Mouse (Mus musculus) T-cell, adult 2 months (primary cell): ENCODE data around the gene Gm11627.
"Not testable (repeated sequence)": the region's sequence is repeated elsewhere in the genome, so short reads cannot be mapped to it uniquely, and the experiment has no call there.

Experiments
- DNase-seq: peaks from one replicate; pipeline ENCODE4 v3.0.0; 2022; ENCODE audit warnings: low spot score

The Gm11627 gene

DNA sequence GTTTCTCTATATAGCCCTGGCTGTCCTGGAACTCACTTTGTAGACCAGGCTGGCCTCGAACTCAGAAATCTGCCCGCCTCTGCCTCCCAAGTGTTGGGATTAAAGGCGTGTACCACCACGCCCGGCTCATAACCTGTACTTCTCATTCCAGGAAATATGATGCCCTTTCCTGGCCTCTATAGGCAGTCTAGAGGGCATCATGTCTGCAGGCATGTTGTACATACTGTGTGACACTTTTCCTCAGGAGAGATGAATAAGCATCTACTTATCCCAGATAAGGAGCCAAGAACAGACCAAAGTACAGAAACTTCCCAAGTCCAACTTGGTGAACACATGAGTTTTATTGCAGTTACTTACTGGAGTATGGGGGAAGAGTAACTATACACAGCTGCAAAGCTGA is 20.6 kb downstream of the Gm11627 start:
- DNase-seq = no peak

DNA sequence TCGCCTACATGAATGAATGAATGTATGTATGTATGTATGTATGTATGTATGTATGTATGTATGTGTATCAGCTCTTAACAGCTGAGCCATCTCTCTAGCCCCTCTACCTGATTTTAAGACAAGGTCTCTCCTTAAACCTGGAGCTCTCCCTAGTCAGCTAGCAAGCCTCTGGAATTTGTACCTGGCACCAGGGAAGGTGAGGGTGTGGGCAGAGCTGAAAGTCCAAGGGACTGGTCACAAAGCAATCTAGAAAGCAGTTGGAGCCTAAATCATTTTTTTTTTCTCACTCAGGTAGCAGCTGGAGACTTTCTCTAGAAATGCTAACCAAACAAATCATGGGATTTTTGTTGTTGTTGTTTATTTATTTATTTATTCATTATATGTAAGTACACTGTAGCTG is 21.9 kb downstream of the Gm11627 start:
- no peak for DNase-seq

DNA sequence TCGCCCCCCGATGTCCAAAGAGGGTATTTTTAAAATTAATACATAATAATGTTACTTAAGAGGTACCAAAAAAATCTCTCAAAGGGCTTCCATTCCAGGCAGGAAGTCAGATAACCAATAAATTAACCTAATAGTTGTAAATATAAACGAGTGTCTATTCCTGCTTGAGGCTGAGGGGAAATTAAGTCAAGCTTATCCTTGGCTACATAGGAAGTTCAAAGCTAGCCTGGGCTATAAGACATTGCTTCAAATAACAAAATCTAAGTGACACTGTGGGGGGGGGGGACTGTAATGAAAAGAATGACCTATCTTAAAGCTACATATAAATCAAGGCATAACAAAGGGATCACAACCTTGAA is 22.6 kb downstream of the Gm11627 start:
- DNase-seq = no peak

DNA sequence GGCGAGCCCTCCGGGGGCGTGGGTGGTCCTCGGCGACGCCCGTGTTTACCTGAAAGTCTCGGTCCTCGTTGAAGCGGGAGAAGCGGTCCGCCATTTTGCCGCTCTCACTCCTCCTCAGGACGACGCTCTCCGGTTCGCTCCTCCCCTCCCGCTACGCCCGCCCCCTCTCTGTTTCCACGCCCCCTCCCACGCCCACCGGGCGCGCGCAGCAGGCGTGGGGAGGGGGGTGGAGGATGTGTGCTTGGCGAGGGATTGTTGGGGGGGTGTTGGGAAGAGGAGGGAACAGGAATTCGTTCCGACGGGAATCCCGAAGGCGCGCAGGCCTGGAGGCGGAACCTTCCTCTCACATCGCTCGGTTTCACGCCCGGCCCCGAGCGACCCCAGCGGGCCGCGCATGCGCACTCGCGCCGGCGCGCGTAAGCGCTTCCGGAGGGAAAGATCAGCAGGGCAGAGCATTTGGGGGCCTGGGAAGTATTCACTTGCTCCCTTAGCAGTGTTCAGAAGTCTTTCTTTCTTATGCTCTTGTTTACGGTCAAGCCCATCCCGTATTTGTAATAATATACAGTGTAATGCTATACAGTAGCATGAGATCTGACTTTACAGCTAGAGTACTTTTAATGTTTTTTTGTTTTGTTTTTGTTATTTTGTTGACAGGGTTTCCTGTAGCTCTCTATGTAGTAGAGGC is 23.1 kb downstream of the Gm11627 start, which contains the start of gene Gpatch8:
Gene Gpatch8, minus strand, starts transcription at position 362 of the 685 bp plus-strand sequence.
- peak; percentile 87 for DNase-seq

DNA sequence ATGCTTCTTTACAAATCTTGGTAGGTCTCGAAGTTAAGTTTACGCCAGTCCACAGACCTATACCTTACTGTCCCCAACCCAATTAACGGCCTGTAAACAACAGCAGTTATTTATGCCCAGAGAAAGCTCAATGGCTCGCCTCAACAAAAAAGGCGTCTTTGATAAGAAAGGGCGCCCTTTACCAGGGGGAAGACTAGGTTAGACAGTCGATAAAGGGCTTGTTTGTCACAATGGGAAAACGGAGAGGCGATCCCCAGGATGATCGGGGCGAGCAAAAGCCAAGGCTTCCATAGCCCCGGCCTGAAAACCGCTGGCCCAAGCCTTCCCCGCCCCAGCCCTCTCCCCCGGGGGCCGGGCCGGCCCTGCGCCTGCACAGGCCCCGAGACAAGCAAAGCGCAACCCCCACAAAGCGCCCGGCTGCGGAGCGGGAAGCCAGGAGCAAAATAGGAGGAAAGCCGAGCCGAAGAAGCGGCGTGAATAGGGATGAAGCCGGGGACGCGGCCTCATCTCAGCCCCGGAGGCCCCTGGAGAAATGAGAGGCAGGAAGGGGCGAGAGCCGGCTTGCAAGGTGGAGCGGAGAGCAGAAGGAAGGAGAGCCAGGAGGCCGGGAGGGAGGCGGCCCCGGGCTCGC is 23.7 kb downstream of the Gm11627 start:
- DNase-seq = no peak

DNA sequence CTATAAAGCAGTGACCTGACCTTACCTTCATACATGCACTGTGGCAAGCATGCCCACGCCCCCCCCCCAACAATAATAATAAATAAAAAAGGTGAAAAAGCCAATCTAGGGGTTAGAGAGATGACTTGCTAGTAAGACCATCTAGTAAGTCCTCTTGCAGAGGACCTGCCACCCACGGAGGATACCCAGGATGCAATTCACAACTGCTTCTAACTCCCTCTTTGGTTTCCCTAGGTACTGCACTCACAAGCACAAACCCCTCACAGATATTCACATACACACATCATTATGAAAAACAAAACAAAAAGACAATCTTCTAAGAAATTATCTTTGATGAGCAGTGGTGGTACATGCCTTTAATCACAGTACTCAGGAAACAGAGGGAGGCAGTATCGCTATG is 27.2 kb downstream of the Gm11627 start:
- DNase-seq = no peak

DNA sequence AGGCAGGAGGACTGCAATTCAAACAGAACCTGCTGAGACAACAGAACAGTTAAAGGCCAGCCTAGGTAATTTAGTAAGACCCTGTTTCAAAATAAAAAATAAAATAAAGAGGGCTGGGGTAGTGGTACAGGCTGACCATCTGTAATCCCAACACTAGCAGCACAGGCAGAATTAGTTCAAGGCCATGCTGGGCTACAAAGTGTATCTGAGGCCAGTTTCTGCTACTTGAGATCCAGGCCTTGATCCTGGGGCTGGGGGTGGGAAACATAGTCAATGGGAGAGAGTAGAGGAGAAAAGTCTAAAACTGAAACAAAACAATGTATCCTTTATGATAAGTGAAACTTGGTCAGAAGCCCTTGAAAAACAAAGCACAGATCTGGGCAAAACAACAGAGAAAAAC is 28.1 kb downstream of the Gm11627 start:
- no peak for DNase-seq

DNA sequence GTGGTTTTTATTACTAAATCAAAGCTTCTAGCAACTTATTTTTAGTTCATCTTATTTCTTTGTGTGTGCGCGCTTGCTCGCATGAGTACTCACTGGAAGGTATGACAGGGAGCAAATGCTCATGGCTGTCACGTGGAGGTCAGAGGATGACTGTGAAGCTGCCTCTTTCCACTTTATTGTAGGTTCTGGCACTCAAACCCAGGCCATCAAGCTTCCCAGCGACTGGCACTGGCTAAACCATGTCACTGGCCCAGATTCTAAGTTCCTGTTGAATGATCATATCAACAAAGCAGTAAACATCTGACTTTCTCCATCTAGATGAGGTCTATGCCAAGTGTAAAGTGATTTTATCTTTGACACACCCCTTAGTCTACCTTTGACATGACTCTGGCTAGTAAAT is 37.8 kb downstream of the Gm11627 start:
- DNase-seq = no peak

DNA sequence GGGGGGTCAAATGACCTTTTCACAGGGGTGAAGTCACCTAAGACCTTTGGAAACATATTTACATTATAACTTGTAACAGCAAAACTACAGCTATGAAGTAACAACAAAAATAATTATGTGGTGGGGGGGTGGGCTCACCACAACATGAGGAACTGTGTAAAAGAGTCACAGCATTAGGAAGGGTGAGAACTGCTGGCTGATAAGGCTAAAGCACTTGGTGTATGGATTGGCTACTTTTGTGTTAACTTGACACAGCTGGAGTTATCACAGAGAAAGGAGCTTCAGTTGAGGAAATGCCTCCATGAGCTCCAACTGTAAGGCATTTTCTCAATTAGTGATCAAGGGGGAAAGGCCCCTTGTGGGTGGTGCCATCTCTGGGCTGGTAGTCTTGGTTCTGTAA is 39.0 kb downstream of the Gm11627 start:
- DNase-seq = not testable (repeated sequence)

DNA sequence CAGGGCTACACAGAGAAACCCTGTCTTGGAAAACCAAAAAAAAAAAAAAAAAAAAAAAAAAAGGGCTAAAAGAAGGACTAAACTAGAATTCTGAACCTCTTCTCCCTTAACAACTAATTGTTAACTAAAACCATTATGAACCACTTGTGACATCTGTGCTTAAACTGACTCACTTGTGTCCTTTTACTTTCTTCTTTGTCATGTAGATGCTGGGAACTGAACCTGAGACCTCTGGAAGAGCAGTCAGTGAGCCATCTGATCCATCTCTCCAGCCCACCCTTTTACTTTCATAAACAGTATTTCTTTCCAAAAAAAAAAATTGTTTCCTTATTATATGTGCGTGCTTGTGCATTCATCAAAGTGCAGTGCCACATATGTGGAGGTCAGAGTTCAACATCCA is 39.6 kb downstream of the Gm11627 start:
- DNase-seq = no peak

DNA sequence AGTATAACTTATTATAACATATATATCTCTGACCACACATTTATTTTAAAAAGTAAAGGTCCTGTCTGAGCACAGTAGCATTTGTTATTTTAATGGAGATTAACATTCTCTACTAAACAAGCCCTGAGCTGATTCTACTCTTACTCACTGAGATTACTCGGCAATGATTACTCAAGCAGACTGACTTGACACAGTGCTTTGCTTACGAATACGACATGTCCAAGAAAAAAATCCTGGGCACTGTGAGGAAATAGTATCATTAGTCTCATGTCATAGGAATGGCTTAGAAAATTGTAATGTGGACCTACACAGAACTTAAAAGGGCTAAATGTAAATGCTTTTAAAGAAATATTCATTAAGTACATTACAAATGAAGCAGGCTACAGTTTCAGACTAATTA is 43.1 kb downstream of the Gm11627 start:
- DNase-seq = no peak

DNA sequence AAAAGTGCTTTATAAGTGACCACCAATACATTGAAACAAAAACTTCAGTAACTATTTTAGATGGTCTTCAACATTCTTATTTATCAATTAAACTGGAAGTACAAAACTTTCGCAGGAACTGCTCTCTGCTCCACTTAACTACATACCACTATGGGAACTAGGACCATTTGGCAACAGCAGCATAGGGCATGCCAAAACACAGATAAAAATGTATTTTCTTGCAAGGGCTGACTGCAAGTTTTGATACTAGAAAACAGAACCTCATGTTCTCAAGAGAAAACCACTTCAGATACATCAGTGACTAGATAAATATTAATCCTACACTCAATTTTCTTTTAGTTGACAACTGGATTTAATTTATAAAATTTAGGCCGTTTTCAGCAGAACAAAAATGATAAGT is 45.2 kb downstream of the Gm11627 start:
- no peak for DNase-seq

DNA sequence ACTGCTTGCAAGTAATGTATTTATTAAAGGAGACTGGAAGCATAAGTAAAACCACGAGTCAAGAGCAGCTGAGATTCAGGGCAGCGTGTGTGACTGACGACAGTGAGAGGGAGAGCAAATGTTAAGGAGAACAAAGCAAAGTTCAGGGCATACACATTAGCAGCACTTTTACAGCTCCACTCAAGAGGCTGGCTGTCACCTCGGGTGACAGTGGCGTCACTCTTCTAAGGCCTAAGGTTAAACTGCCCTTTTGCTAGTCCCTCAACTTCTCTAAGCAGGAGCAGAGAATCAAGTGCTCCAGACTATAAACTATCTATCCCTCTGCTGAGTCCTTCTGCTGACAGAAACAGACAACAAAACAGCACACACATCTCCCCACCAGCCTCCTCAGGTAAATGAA is 47.8 kb downstream of the Gm11627 start:
- DNase-seq = no peak
